Mouse (Mus musculus) hindbrain, embryonic 12.5 days (tissue): ENCODE results near the gene Grk5. TPM values are rescaled to one million over a fixed set of nuclear protein-coding genes. Genes with fewer than 3 reads are reported as not detected.
"Not testable (repeated sequence)": the region's sequence is repeated elsewhere in the genome, so short reads cannot be mapped to it uniquely, and the experiment has no call there.

Source experiments
- ATAC-seq: fragments of 200-750 bp; cut with Nextera tagmentation; 2 replicates; pipeline ENCODE4 v1.8.0; 2017; ENCODE audit warnings: moderate TSS enrichment; ENCODE audit not compliant: low FRiP score
- H3K27ac ChIP-seq: fragments of 300-500 bp; sonication (generic); 2 replicates; pipeline ENCODE4 v1.5.1; 2016; ENCODE audit warnings: mild to moderate bottlenecking
- H3K27me3 ChIP-seq: fragments of 300-500 bp; sonication (generic); 2 replicates; pipeline ENCODE4 v1.6.1; 2016; ENCODE audit warnings: mild to moderate bottlenecking
- H3K36me3 ChIP-seq: fragments of 300-500 bp; sonication (generic); 2 replicates; pipeline ENCODE4 v1.6.1; 2016; ENCODE audit warnings: mild to moderate bottlenecking
- H3K4me1 ChIP-seq: fragments of 300-500 bp; sonication (generic); 2 replicates; pipeline ENCODE4 v1.6.1; 2016
- H3K4me2 ChIP-seq: fragments of 300-500 bp; sonication (generic); replicated peaks from 2 replicates; pipeline ENCODE4 v1.6.1; 2016; ENCODE audit warnings: mild to moderate bottlenecking
- H3K4me3 ChIP-seq: fragments of 300-500 bp; sonication (generic); 2 replicates; pipeline ENCODE4 v1.5.1; 2016; ENCODE audit warnings: mild to moderate bottlenecking
- H3K9ac ChIP-seq: fragments of 300-500 bp; sonication (generic); 2 replicates; pipeline ENCODE4 v1.6.1; 2016; ENCODE audit warnings: mild to moderate bottlenecking, moderate library complexity
- H3K9me3 ChIP-seq: fragments of 300-500 bp; sonication (generic); replicated peaks from 2 replicates; pipeline ENCODE4 v1.6.1; 2016; ENCODE audit warnings: mild to moderate bottlenecking
- WGBS: fragments of 180-500 bp; shearing (Covaris S2); methylation state at CpG from one replicate; pipeline ENCODE4 v1.1.7; 2016; 5-methylcytosine and 5-hydroxymethylcytosine counted together
- polyA plus RNA-seq: library from polyadenylated mRNA; unstranded; fragments of >200 nt; fragmentation: Nextera tagmentation; extraction: Ambion mirVana; gene quantifications from 2 replicates; pipeline ENCODE4 v1.2.1, GENCODE M21; 2016

The Grk5 gene
- polyA plus RNA-seq = 2.6 and 3.9 TPM in 2 replicates

GRCm38 (mm10) chr19:60889714-60890315, at the start of gene Grk5:
TSS of gene Grk5 (plus strand) at chr19:60889749.
- WGBS = 0% methylated on average over 55 of the region's 55 CpGs
- ATAC-seq = peak; percentile 99
- Histone ChIP-seq H3K4me2 (peak within 1 kb of the TSS; percentile 54), H3K9me3 (no peaks in the 10 kb centered on the region), H3K4me1 (peaks cover 14% of the 10 kb centered on the region), H3K27me3 (no peaks in the 10 kb centered on the region), H3K9ac (peak within 1 kb of the TSS; percentile 61), H3K36me3 (no peaks in the 10 kb centered on the region), H3K4me3 (peak within 1 kb of the TSS; percentile 58), H3K27ac (peak within 1 kb of the TSS; percentile 90)

GRCm38 (mm10) chr19:60843324-60843723, 46.2 kb upstream of the Grk5 start:
- no peaks in the 10 kb centered on the region for H3K9me3 ChIP-seq
- no peak overlapping the region for H3K4me2 ChIP-seq
- H3K4me1 ChIP-seq = no peaks in the 10 kb centered on the region
- no peaks in the 10 kb centered on the region for H3K27me3 ChIP-seq
- H3K4me3 ChIP-seq = no peak overlapping the region
- peaks cover 38% of the 10 kb centered on the region for H3K36me3 ChIP-seq
- H3K9ac ChIP-seq = no peak overlapping the region
- H3K27ac ChIP-seq = no peak overlapping the region
- no peak for ATAC-seq

DNA sequence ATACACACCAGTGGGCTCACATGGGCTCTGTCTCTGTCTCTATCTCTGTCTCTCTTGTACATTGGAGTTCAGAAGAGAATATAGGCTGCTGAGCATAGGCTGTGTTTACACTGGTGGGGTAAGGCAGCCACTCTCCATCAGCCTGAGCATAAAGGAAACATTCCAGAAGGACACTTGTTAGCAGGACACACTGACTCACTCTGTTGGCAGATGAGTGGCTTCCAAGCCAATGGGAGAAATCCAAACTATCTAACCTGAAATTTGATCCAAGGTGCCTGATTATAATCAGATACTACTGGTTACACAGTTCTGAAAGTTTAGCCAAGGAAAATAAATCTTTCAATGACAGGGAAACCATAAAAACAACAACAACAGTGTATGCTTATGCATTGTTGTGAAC, 43.8 kb upstream of the Grk5 start:
- ATAC-seq = no peak
- Histone ChIP-seq H3K4me3 (no peak overlapping the region), H3K9me3 (no peaks in the 10 kb centered on the region), H3K4me2 (no peak overlapping the region), H3K27me3 (no peaks in the 10 kb centered on the region), H3K36me3 (peaks cover 28% of the 10 kb centered on the region), H3K27ac (no peak overlapping the region), H3K4me1 (no peaks in the 10 kb centered on the region), H3K9ac (no peak overlapping the region)

GRCm38 (mm10) chr19:60860868-60861700, 28.5 kb upstream of the Grk5 start, which contains the start of gene Sfxn4:
TSS of gene Sfxn4 (minus strand) at chr19:60861479.
- H3K9me3 ChIP-seq = no peaks in the 10 kb centered on the region
- peak within 1 kb of the TSS; percentile 68; the same call in 1 of the 2 replicates for H3K27ac ChIP-seq
- peak within 1 kb of the TSS; percentile 58 for H3K4me3 ChIP-seq
- ATAC-seq = peak; percentile 99
- H3K27me3 ChIP-seq = no peaks in the 10 kb centered on the region
- H3K9ac ChIP-seq = peak within 1 kb of the TSS; percentile 62
- peaks cover 4% of the 10 kb centered on the region; the same call in 1 of the 2 replicates for H3K4me1 ChIP-seq
- H3K4me2 ChIP-seq = peak within 1 kb of the TSS; percentile 61
- WGBS = 4% methylated on average over 30 of the region's 30 CpGs
- H3K36me3 ChIP-seq = peaks cover 4% of the 10 kb centered on the region

DNA sequence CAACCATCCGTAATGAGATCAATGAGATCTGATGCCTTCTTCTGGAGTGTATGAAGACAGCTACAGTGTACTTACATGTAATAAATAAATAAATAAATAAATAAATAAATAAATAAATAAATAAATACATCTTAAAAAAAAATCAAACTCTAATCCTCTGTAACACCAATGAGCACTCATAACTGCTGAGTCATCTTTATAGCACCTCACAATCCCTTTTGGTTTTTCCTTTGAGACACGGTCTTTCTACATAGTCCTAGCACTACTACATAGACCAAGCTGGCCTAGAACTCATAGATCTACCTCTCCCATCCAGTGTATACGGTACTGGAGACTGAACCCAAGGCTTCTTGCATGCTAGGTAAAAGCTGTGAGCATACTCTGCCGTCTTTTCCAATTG, 23.4 kb upstream of the Grk5 start:
- WGBS = 97% methylated on average over 4 of the region's 4 CpGs

DNA sequence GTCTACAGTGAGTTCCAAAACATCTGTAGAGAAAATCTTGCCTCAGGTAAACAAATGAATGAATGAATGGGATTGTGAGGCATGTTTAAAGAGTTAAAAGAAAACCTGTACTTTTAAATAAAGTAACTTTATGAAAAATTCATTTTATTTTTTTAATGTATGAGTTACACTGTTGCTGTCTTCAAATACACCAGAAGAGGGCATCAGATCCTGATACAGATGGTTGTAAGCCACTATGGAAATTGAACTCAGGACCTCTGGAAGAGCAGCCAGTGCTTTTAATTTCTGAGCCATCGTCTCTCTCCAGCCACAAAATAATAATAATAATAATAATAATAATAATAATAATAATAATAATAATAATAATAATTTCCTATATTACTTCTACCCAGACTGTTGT, 19.1 kb upstream of the Grk5 start:
- no peak for ATAC-seq
- no peak overlapping the region for H3K27ac ChIP-seq
- H3K9ac ChIP-seq = no peak overlapping the region
- WGBS = 92% methylated on average over 1 of the region's 1 CpGs
- H3K4me3 ChIP-seq = no peak overlapping the region
- H3K36me3 ChIP-seq = peaks cover 17% of the 10 kb centered on the region; the same call in 1 of the 2 replicates
- H3K4me2 ChIP-seq = no peak overlapping the region
- H3K27me3 ChIP-seq = no peaks in the 10 kb centered on the region
- H3K9me3 ChIP-seq = no peaks in the 10 kb centered on the region
- H3K4me1 ChIP-seq = 0 out of 2 replicates have a peak, but pooled peaks cover 6% of the 10 kb centered on the region

More for the DNA sequence above, 23.4 kb upstream of the Grk5 start:
- H3K4me1 ChIP-seq, H3K4me2 ChIP-seq, H3K27ac ChIP-seq, H3K9ac ChIP-seq, H3K4me3 ChIP-seq, ATAC-seq, H3K9me3 ChIP-seq, H3K27me3 ChIP-seq: not testable (repeated sequence)
- peaks cover 20% of the 10 kb centered on the region for H3K36me3 ChIP-seq

- H3K9me3 ChIP-seq = no peaks in the 10 kb centered on the region
- no peak overlapping the region for H3K4me3 ChIP-seq
- H3K36me3 ChIP-seq = peaks cover 17% of the 10 kb centered on the region; the same call in 1 of the 2 replicates
- WGBS = 91% methylated on average over 5 of the region's 5 CpGs
- H3K4me2 ChIP-seq = no peak overlapping the region
- 0 out of 2 replicates have a peak, but pooled peaks cover 6% of the 10 kb centered on the region for H3K4me1 ChIP-seq
- H3K27me3 ChIP-seq = no peaks in the 10 kb centered on the region
- ATAC-seq = no peak
- no peak overlapping the region for H3K9ac ChIP-seq
- H3K27ac ChIP-seq = no peak overlapping the region
These were observed 18.2 kb upstream of the Grk5 start for GRCm38 (mm10) chr19:60871366-60871765.

GRCm38 (mm10) chr19:60872272-60872671, 17.3 kb upstream of the Grk5 start:
- H3K4me3 ChIP-seq = no peak overlapping the region
- no peak overlapping the region for H3K4me2 ChIP-seq
- H3K36me3 ChIP-seq = peaks cover 17% of the 10 kb centered on the region; the same call in 1 of the 2 replicates
- no peaks in the 10 kb centered on the region for H3K27me3 ChIP-seq
- no peak overlapping the region for H3K27ac ChIP-seq
- no peak overlapping the region for H3K9ac ChIP-seq
- ATAC-seq = no peak
- H3K4me1 ChIP-seq = 0 out of 2 replicates have a peak, but pooled peaks cover 6% of the 10 kb centered on the region
- no peaks in the 10 kb centered on the region for H3K9me3 ChIP-seq
- 72% methylated on average over 1 of the region's 1 CpGs for WGBS

DNA sequence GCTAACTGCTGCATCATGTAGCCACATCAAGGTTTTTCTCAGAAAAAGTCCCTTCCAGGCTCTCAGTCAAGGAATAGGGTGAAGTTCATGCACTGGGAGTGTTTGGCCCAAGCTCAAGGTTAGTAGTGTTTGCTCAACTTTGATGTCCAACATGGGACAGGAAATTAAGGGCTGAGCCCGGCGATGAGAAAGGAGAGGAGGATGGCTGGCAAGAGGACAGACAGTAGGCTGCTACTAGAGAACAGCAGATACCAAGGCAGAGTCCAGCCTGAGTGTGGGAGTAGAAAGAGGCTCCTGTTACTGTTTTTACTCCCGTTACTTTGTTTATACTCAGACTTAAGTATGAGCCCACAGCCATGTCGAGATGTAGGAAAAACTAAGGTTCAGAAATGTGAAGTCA, 16.0 kb upstream of the Grk5 start:
- H3K4me3 ChIP-seq = peak overlapping the region; percentile 52
- 0 out of 2 replicates have a peak, but pooled peaks cover 6% of the 10 kb centered on the region for H3K4me1 ChIP-seq
- no peaks in the 10 kb centered on the region for H3K9me3 ChIP-seq
- peak overlapping the region; percentile 62; the same call in 1 of the 2 replicates for H3K9ac ChIP-seq
- H3K27ac ChIP-seq = no peak overlapping the region
- WGBS = 32% methylated on average over 4 of the region's 4 CpGs
- H3K27me3 ChIP-seq = no peaks in the 10 kb centered on the region
- H3K4me2 ChIP-seq = peak overlapping the region; percentile 58
- H3K36me3 ChIP-seq = peaks cover 10% of the 10 kb centered on the region; the same call in 1 of the 2 replicates
- no peak for ATAC-seq

GRCm38 (mm10) chr19:60874064-60874694, 15.4 kb upstream of the Grk5 start, which contains the start of gene Prdx3:
TSS of gene Prdx3 (minus strand) at chr19:60874556.
- peak within 1 kb of the TSS; percentile 72 for H3K27ac ChIP-seq
- peak within 1 kb of the TSS; percentile 52 for H3K4me3 ChIP-seq
- 0 out of 2 replicates have a peak, but pooled peaks cover 6% of the 10 kb centered on the region for H3K4me1 ChIP-seq
- peak within 1 kb of the TSS; percentile 62 for H3K9ac ChIP-seq
- WGBS = under 1% methylated on average over 28 of the region's 28 CpGs
- no peaks in the 10 kb centered on the region for H3K27me3 ChIP-seq
- ATAC-seq = peak; percentile 98
- no peaks in the 10 kb centered on the region for H3K9me3 ChIP-seq
- peak within 1 kb of the TSS; percentile 58 for H3K4me2 ChIP-seq
- peaks cover 4% of the 10 kb centered on the region; the same call in 1 of the 2 replicates for H3K36me3 ChIP-seq

- 12% methylated on average over 3 of the region's 3 CpGs for WGBS
These were observed 6.4 kb upstream of the Grk5 start for GRCm38 (mm10) chr19:60883129-60883528.

GRCm38 (mm10) chr19:60887637-60888036, 1.9 kb upstream of the Grk5 start:
- ATAC-seq = no peak
- peaks cover 14% of the 10 kb centered on the region for H3K4me1 ChIP-seq
- no peak overlapping the region for H3K27ac ChIP-seq
- H3K4me3 ChIP-seq = no peak overlapping the region
- H3K9ac ChIP-seq = no peak overlapping the region
- no peaks in the 10 kb centered on the region for H3K36me3 ChIP-seq
- WGBS = 83% methylated on average over 2 of the region's 2 CpGs
- H3K27me3 ChIP-seq = no peaks in the 10 kb centered on the region
- no peaks in the 10 kb centered on the region for H3K9me3 ChIP-seq
- no peak overlapping the region for H3K4me2 ChIP-seq

More at GRCm38 (mm10) chr19:60883129-60883528, 6.4 kb upstream of the Grk5 start:
- no peaks in the 10 kb centered on the region for H3K36me3 ChIP-seq
- no peaks in the 10 kb centered on the region for H3K9me3 ChIP-seq
- H3K4me3 ChIP-seq = no peak overlapping the region
- H3K27ac ChIP-seq = no peak overlapping the region
- no peak overlapping the region for H3K4me2 ChIP-seq
- no peaks in the 10 kb centered on the region for H3K4me1 ChIP-seq
- no peak overlapping the region for H3K9ac ChIP-seq
- ATAC-seq = no peak
- no peaks in the 10 kb centered on the region for H3K27me3 ChIP-seq
